Mouse (Mus musculus) stomach, postnatal 0 days (tissue): Measurements from ENCODE around the gene Polr1a. TPM values are rescaled to one million over a fixed set of nuclear protein-coding genes. Genes with fewer than 3 reads are reported as not detected.

Experiments
- ATAC-seq: fragments of 200-750 bp; cut with Nextera tagmentation; 2 replicates; pipeline ENCODE4 v1.8.0; 2017; ENCODE audit not compliant: low FRiP score, low TSS enrichment
- DNase-seq: peaks from one replicate; pipeline ENCODE4 v3.0.0-alpha.2; 2016; ENCODE audit warnings: low spot score
- H3K27ac ChIP-seq: fragments of 300-500 bp; sonication (generic); replicated peaks from 2 replicates; pipeline ENCODE4 v1.5.1; 2014; ENCODE audit warnings: mild to moderate bottlenecking, control low read depth
- H3K27me3 ChIP-seq: fragments of 300-500 bp; sonication (generic); 2 replicates; pipeline ENCODE4 v1.6.1; 2014; ENCODE audit warnings: low read length; ENCODE audit not compliant: control insufficient read depth, insufficient read depth
- H3K36me3 ChIP-seq: fragments of 300-500 bp; sonication (generic); 2 replicates; pipeline ENCODE4 v1.6.1; 2014; ENCODE audit warnings: low read length, mixed read lengths; ENCODE audit not compliant: control insufficient read depth, insufficient read depth
- H3K4me1 ChIP-seq: fragments of 300-500 bp; sonication (generic); replicated peaks from 2 replicates; pipeline ENCODE4 v1.6.1; 2014; ENCODE audit warnings: antibody characterized with exemption; ENCODE audit not compliant: control insufficient read depth, insufficient read depth
- H3K4me2 ChIP-seq: fragments of 300-500 bp; sonication (generic); replicated peaks from 2 replicates; pipeline ENCODE4 v1.6.1; 2014; ENCODE audit warnings: low read depth, mild to moderate bottlenecking, control low read depth, moderate library complexity
- H3K4me3 ChIP-seq: fragments of 300-500 bp; sonication (generic); 2 replicates; pipeline ENCODE4 v1.5.1; 2014; ENCODE audit warnings: low read depth, low read length, control low read depth
- H3K9ac ChIP-seq: fragments of 300-500 bp; sonication (generic); 2 replicates; pipeline ENCODE4 v1.6.1; 2014; ENCODE audit warnings: mild to moderate bottlenecking, low read length, control low read depth, mixed read lengths
- H3K9me3 ChIP-seq: fragments of 300-500 bp; sonication (generic); 2 replicates; pipeline ENCODE4 v1.6.1; 2016; ENCODE audit warnings: low read length; ENCODE audit not compliant: control insufficient read depth
- CTCF ChIP-seq: IDR thresholded peaks from 2 replicates; pipeline ENCODE4 v1.5.1; 2016; ENCODE audit warnings: antibody characterized with exemption, low read depth, mild to moderate bottlenecking, moderate library complexity
- EP300 ChIP-seq: optimal IDR thresholded peaks from 2 replicates; pipeline ENCODE3; 2016; ENCODE audit warnings: antibody characterized with exemption
- WGBS: fragments of 180-500 bp; shearing (Covaris S2); extraction: QIAGEN DNeasy Blood & Tissue Kit; methylation state at CpG from one replicate; pipeline ENCODE4 v1.1.7; 2014; 5-methylcytosine and 5-hydroxymethylcytosine counted together
- polyA plus RNA-seq: library from polyadenylated mRNA; unstranded; fragments of >200 nt; fragmentation: Nextera tagmentation; extraction: Ambion mirVana; gene quantifications from 2 replicates; pipeline ENCODE4 v1.2.1, GENCODE M21; 2015

Gene Polr1a
- polyA plus RNA-seq, 1 experiment from 2014 or later, result 8.4 TPM

- Histone ChIP-seq H3K4me1 (no peaks in the 10 kb centered on the region), H3K9ac (no peak overlapping the region), H3K4me3 (no peak overlapping the region), H3K4me2 (no peak overlapping the region), H3K27ac (no peak overlapping the region), H3K36me3 (no peaks in the 10 kb centered on the region), H3K27me3 (no peaks in the 10 kb centered on the region), H3K9me3 (no peaks in the 10 kb centered on the region)
- DNase-seq (no peak), ATAC-seq (no peak)
- 55% methylated on average over 6 of the region's 6 CpGs for WGBS
- TF ChIP-seq EP300, result no peak
- TF ChIP-seq CTCF, result no peak
Observed at GRCm38 (mm10) chr6:72029674-72030073, 120.8 kb downstream of the Polr1a start.

Other genes with a start within 250 kb of the Polr1a start
- 6.7 and 7.5 TPM in 2 replicates for gene Reep1, start 201.5 kb upstream of the Polr1a start, polyA plus RNA-seq
- 61.4 and 65.2 TPM in 2 replicates for gene Mrpl35, start 82.1 kb upstream of the Polr1a start, polyA plus RNA-seq
- gene Immt, start 77.7 kb upstream of the Polr1a start, polyA plus RNA-seq, result 132 and 140 TPM in 2 replicates
- 31.1 and 32.4 TPM in 2 replicates for gene Ptcd3, start 303 bp upstream of the Polr1a start, polyA plus RNA-seq
- gene St3gal5, start 188.5 kb downstream of the Polr1a start, polyA plus RNA-seq, result 13.4 and 14.2 TPM in 2 replicates